Mouse (Mus musculus) layer of hippocampus, adult 2 months (tissue): ENCODE data around the gene 9430097D07Rik. TPM values are rescaled to one million over a fixed set of nuclear protein-coding genes. Genes with fewer than 3 reads are reported as not detected.
A peak's percentile ranks its signal among the peaks of the same experiment; 100 is the strongest.

Source experiments
- DNase-seq, 2 experiments: peaks; one replicate each; pipeline ENCODE4 v3.0.0; 2022; ENCODE audit warnings: low spot score in 2 of 2
- H3K27ac ChIP-seq: fragments of 200-600 bp; 2 replicates; pipeline ENCODE4 v1.8.1; 2022
- H3K4me3 ChIP-seq: fragments of 200-600 bp; 2 replicates; pipeline ENCODE4 v1.8.1; 2022; ENCODE audit warnings: mild to moderate bottlenecking
- CTCF ChIP-seq: fragments of 200-600 bp; conservative IDR thresholded peaks from 2 replicates; pipeline ENCODE4 v1.8.1; 2022; ENCODE audit warnings: antibody characterized with exemption, mild to moderate bottlenecking, moderate library complexity
- long read RNA-seq, 2 experiments: library from polyadenylated mRNA; stranded (forward); transcript quantifications; one replicate each; pipeline ENCODE4 v2.0.0; 2021; ENCODE audit warnings: borderline mapping rate in 2 of 2
- total RNA-seq, 2 experiments: library from RNA; stranded (reverse); gene quantifications; 2 replicates each; pipeline ENCODE4 v1.2.3; 2021

9430097D07Rik gene
- total RNA-seq = under 1 TPM in 1 of 2 experiments, not detected in 1; 0.71 TPM
- long read RNA-seq, experiment 1, partial matches to known transcripts = 0 of 1 reads
- long read RNA-seq, experiment 1, other reads (novel, unspliced or antisense) = 1 of 1 reads
- long read RNA-seq, experiment 2, partial matches to known transcripts = 0 of 1 reads
- long read RNA-seq, experiment 2, other reads (novel, unspliced or antisense) = 0 of 1 reads

DNA sequence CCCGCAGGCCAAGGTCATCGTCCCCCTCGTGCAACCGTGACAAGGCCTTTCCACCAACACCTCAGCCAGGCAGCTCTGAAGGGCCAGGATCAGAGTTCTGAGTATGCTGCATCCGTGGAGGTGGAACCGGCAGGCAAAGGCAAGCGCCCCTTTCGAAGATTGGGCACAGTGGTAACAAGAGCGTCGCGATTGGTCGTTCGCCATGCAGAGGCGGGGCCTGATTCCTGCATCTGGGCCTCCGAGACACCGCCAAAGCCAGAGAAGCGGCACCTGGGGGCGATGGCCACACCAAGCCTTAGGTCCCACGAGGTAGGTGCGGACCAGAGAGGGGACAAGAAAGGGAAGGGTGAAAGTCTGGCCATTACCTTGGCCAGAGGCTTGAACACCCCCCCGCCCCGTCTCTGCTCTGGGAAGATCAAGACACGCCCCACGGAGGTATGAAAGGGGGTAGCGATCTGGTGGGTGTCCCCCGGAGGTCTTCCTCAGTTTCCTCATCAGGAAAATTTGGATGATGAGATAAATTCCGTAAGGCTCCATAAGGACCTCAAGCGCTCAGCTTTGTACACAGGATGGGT lies at the start of gene 9430097D07Rik:
Gene 9430097D07Rik (minus strand): TSS at position 99 of the 575 bp plus-strand sequence.
- no peak for TF ChIP-seq CTCF
- DNase-seq = peak; percentile 66 to 74
- peak within 1 kb of the TSS; percentile 61 for H3K27ac ChIP-seq
- peak within 1 kb of the TSS; percentile 58 for H3K4me3 ChIP-seq

DNA sequence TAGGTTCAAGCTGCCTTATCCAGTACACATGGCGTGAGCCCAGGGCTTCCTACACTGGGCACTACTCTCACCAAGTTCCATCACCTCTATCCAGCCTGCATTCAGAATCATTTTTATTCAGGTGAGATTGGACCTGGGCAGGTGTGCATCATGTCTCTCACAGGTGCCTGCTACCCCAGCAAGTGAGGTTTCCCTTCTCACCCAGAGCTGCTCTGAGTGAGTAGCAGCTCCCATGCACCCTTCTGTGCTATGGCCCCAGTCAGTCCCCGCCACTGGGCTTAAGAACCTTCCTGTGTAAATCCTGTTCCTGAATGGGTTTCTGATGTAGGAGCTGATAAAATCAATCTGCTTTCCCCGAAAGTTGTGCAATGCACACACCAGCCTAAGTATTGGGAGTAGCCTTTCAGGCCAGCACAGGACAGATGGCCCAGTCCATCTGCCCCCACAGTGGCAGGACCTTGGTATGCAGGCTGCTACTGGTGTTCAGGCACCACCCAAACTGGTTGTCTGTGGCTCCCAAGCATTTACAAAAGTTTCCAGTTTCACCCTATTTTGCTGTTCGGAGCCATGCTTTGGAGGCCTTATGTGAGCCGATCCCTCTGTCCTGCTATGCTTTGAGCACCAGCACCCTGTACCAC lies 48.7 kb upstream of the 9430097D07Rik start:
- no peak for DNase-seq
- no peak for TF ChIP-seq CTCF
- H3K27ac ChIP-seq = peak overlapping the region; percentile 99
- H3K4me3 ChIP-seq = no peak overlapping the region

GRCm38 (mm10) chr2:32621517-32621859 lies 46.0 kb upstream of the 9430097D07Rik start, which contains the start of gene Ak1:
Gene Ak1 (plus strand): TSS chr2:32621758.
- H3K27ac ChIP-seq = peak within 1 kb of the TSS; percentile 46; the same call in 1 of the 2 replicates
- TF ChIP-seq CTCF = no peak
- no peak for DNase-seq
- H3K4me3 ChIP-seq = no peak within 1 kb of the TSS

- H3K27ac ChIP-seq = peak overlapping the region; percentile 46; the same call in 1 of the 2 replicates
- no peak for TF ChIP-seq CTCF
- DNase-seq = no peak
Observed at GRCm38 (mm10) chr2:32620682-32621516, 45.4 kb upstream of the 9430097D07Rik start.

DNA sequence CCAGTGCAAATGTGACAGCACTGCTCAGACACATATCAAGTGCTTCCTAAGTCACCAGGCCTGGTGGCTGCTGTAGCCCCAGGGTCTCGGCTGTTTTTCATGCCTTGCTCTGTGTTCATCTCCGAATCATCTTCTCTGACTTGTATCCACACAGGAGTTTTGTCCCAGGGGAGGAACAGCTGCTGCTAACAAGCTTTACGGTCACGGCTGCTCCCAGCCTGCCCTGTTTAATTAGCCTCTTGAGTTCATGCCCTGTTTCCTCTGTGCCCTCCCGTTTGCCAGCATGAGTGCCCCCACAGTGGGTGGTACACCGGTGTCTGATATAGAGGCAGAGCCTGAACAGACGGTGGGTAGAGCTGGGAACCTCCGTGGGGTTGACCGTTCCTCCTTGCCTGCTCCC lies 42.6 kb upstream of the 9430097D07Rik start:
- no peak overlapping the region for H3K4me3 ChIP-seq
- no peak for DNase-seq
- TF ChIP-seq CTCF = no peak
- no peak overlapping the region for H3K27ac ChIP-seq

More at GRCm38 (mm10) chr2:32620682-32621516, 45.4 kb upstream of the 9430097D07Rik start:
- H3K4me3 ChIP-seq = no peak overlapping the region

- DNase-seq = no peak
- Histone ChIP-seq H3K27ac (no peak overlapping the region), H3K4me3 (no peak overlapping the region)
- peak; percentile 68 for TF ChIP-seq CTCF
Observed at GRCm38 (mm10) chr2:32617601-32618000, 42.1 kb upstream of the 9430097D07Rik start.

DNA sequence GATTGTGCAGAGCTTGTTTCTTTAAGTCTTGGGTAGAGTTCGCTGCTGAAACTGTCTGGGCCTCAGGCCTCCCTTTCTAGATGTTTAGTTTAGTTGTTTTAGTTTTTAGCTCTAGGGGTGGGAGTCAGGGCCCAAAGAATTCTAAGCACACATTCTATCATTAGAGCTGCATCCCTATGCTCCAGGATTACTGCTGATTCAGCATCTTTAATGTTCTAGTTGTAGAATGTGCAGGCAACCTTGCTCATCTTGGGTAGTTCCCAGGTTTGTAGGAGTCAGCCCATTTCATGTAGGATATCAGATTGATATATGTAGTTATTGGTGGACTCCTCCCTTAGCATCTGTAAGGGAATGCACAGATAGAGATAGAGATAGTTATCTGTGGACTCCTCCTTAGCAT lies 41.6 kb upstream of the 9430097D07Rik start:
- DNase-seq = no peak
- H3K27ac ChIP-seq = no peak overlapping the region
- no peak for TF ChIP-seq CTCF
- H3K4me3 ChIP-seq = no peak overlapping the region

DNA sequence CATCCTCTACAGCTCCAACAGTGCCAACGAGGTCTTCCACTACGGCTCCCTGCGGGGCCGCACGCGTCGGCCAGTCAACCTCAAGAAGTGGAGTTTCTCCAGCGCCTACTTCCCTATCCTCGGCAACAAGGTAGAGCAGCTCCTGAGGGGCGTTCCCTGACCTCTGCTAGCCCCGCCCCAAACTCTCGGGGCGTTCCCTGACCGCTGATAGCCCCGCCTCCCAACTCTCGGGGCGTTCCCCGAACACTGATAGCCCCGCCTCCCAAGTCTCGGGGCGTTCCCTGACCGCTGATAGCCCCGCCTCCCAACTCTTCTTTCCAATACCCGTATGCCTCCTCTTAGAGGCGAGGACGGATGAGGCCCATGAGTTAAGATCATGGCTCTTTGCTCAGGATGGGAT lies 36.8 kb upstream of the 9430097D07Rik start:
- no peak for TF ChIP-seq CTCF
- Histone ChIP-seq H3K27ac (no peak overlapping the region), H3K4me3 (no peak overlapping the region)
- no peak for DNase-seq

GRCm38 (mm10) chr2:32610610-32611229 lies 35.2 kb upstream of the 9430097D07Rik start:
- peak in 1 of 2 experiments; percentile 48 for DNase-seq
- Histone ChIP-seq H3K27ac (peak overlapping the region; percentile 40), H3K4me3 (peak overlapping the region; percentile 56)
- peak; percentile 79 for TF ChIP-seq CTCF

- H3K4me3 ChIP-seq = peak overlapping the region; percentile 68
- peak overlapping the region; percentile 96 for H3K27ac ChIP-seq
- TF ChIP-seq CTCF = no peak
- DNase-seq = no peak
Observed at GRCm38 (mm10) chr2:32608778-32609435, 33.4 kb upstream of the 9430097D07Rik start.

GRCm38 (mm10) chr2:32608141-32608777 lies 32.8 kb upstream of the 9430097D07Rik start:
- Histone ChIP-seq H3K27ac (peak overlapping the region; percentile 96), H3K4me3 (peak overlapping the region; percentile 68)
- no peak for DNase-seq
- TF ChIP-seq CTCF = peak; percentile 28
